Mouse (Mus musculus) lung, postnatal 0 days (tissue): ENCODE data around the gene Chrdl1. TPM values are rescaled to one million over a fixed set of nuclear protein-coding genes. Genes with fewer than 3 reads are reported as not detected.

Source experiments
- ATAC-seq: fragments of 200-750 bp; cut with Nextera tagmentation; 2 replicates; pipeline ENCODE4 v1.8.0; 2017; ENCODE audit warnings: moderate library complexity
- DNase-seq: peaks from one replicate; pipeline ENCODE4 v3.0.0-alpha.2; 2016; ENCODE audit warnings: low spot score
- H3K27ac ChIP-seq: fragments of 300-500 bp; sonication (generic); 2 replicates; pipeline ENCODE4 v1.5.1; 2014; ENCODE audit warnings: antibody characterized with exemption, mild to moderate bottlenecking, low read length, mixed read lengths
- H3K27me3 ChIP-seq: fragments of 300-500 bp; sonication (generic); replicated peaks from 2 replicates; pipeline ENCODE4 v1.6.1; 2014; ENCODE audit warnings: low read length, mixed read lengths; ENCODE audit not compliant: insufficient read depth
- H3K36me3 ChIP-seq: fragments of 300-500 bp; sonication (generic); 2 replicates; pipeline ENCODE4 v1.6.1; 2014; ENCODE audit warnings: low read length, mixed read lengths; ENCODE audit not compliant: insufficient read depth
- H3K4me1 ChIP-seq: fragments of 300-500 bp; sonication (generic); 2 replicates; pipeline ENCODE4 v1.6.1; 2014; ENCODE audit warnings: antibody characterized with exemption, low read depth, low read length, mixed read lengths; ENCODE audit not compliant: insufficient read depth
- H3K4me2 ChIP-seq: fragments of 300-500 bp; sonication (generic); replicated peaks from 2 replicates; pipeline ENCODE4 v1.6.1; 2014; ENCODE audit warnings: low read depth, mild to moderate bottlenecking, low read length, moderate library complexity, mixed read lengths
- H3K4me3 ChIP-seq: fragments of 300-500 bp; sonication (generic); 2 replicates; pipeline ENCODE4 v1.5.1; 2014; ENCODE audit warnings: low read depth, low read length
- H3K9ac ChIP-seq: fragments of 300-500 bp; sonication (generic); replicated peaks from 2 replicates; pipeline ENCODE4 v1.6.1; 2014; ENCODE audit warnings: low read depth, mild to moderate bottlenecking
- H3K9me3 ChIP-seq: fragments of 300-500 bp; sonication (generic); 2 replicates; pipeline ENCODE4 v1.6.1; 2016; ENCODE audit warnings: low read length, mixed read lengths
- CTCF ChIP-seq: IDR thresholded peaks from 2 replicates; pipeline ENCODE4 v1.5.1; 2016; ENCODE audit warnings: antibody characterized with exemption, mild to moderate bottlenecking
- EP300 ChIP-seq: IDR thresholded peaks from 2 replicates; pipeline ENCODE4 v1.6.1; 2016; ENCODE audit warnings: antibody characterized with exemption, mild to moderate bottlenecking, control low read depth
- WGBS: fragments of 180-500 bp; shearing (Covaris S2); extraction: QIAGEN DNeasy Blood & Tissue Kit; methylation state at CpG from one replicate; pipeline ENCODE4 v1.1.7; 2014; 5-methylcytosine and 5-hydroxymethylcytosine counted together
- polyA plus RNA-seq: library from polyadenylated mRNA; unstranded; fragments of >200 nt; fragmentation: Nextera tagmentation; extraction: Ambion mirVana; gene quantifications from 2 replicates; pipeline ENCODE4 v1.2.1, GENCODE M21; 2015

Gene Chrdl1
- polyA plus RNA-seq, 1 experiment from 2014 or later: 0.20 TPM

- no peak for TF ChIP-seq CTCF
- no peak for TF ChIP-seq EP300
- Histone ChIP-seq H3K4me2 (no peak overlapping the region), H3K9ac (no peak overlapping the region), H3K4me1 (no peaks in the 10 kb centered on the region), H3K27ac (no peak overlapping the region), H3K36me3 (no peaks in the 10 kb centered on the region), H3K4me3 (no peak overlapping the region), H3K27me3 (no peaks in the 10 kb centered on the region), H3K9me3 (no peaks in the 10 kb centered on the region)
- ATAC-seq: no peak
- 65% methylated on average over 2 of the region's 2 CpGs for WGBS
- DNase-seq: no peak
Measured at GRCm38 (mm10) chrX:143294726-143295125, 99.3 kb downstream of the Chrdl1 start.

- peak; percentile 35; the same call in 1 of the 2 replicates for ATAC-seq
- WGBS: 34% methylated on average over 5 of the region's 5 CpGs
- Histone ChIP-seq H3K4me3 (no peak overlapping the region), H3K27me3 (no peaks in the 10 kb centered on the region), H3K4me1 (no peaks in the 10 kb centered on the region), H3K4me2 (no peak overlapping the region), H3K9me3 (no peaks in the 10 kb centered on the region), H3K27ac (no peak overlapping the region), H3K9ac (no peak overlapping the region), H3K36me3 (no peaks in the 10 kb centered on the region)
- peak; percentile 50 for DNase-seq
- TF ChIP-seq EP300 (no peak), CTCF (peak; percentile 58)
Measured at GRCm38 (mm10) chrX:143275202-143275601, 118.9 kb downstream of the Chrdl1 start.

- ATAC-seq (no peak), DNase-seq (no peak)
- Histone ChIP-seq H3K36me3 (no peaks in the 10 kb centered on the region), H3K27me3 (no peaks in the 10 kb centered on the region), H3K9me3 (no peaks in the 10 kb centered on the region), H3K4me3 (no peak overlapping the region), H3K9ac (no peak overlapping the region), H3K27ac (no peak overlapping the region), H3K4me1 (no peaks in the 10 kb centered on the region), H3K4me2 (no peak overlapping the region)
- TF ChIP-seq EP300 (no peak), CTCF (no peak)
Measured at GRCm38 (mm10) chrX:143250709-143251108, 143.4 kb downstream of the Chrdl1 start.

Other genes with a start within 250 kb of the Chrdl1 start
- gene Pak3, start 124.3 kb upstream of the Chrdl1 start, polyA plus RNA-seq: 1.1 and 1.3 TPM in 2 replicates